Mouse (Mus musculus) lung, adult 2 months (tissue): ENCODE measurements around the gene Olfr987.

Experiments
- CTCF ChIP-seq: fragments of 200-500 bp; IDR thresholded peaks from 2 replicates; pipeline ENCODE4 v1.5.1; 2011; ENCODE audit warnings: mild to moderate bottlenecking, low read length, control low read depth; ENCODE audit not compliant: insufficient read depth
- POLR2A ChIP-seq: fragments of 200-500 bp; IDR thresholded peaks from 2 replicates; pipeline ENCODE4 v1.6.1; 2011; ENCODE audit warnings: low read depth, mild to moderate bottlenecking, control low read depth, low read length, borderline replicate concordance; ENCODE audit errors: extremely low read depth

DNA sequence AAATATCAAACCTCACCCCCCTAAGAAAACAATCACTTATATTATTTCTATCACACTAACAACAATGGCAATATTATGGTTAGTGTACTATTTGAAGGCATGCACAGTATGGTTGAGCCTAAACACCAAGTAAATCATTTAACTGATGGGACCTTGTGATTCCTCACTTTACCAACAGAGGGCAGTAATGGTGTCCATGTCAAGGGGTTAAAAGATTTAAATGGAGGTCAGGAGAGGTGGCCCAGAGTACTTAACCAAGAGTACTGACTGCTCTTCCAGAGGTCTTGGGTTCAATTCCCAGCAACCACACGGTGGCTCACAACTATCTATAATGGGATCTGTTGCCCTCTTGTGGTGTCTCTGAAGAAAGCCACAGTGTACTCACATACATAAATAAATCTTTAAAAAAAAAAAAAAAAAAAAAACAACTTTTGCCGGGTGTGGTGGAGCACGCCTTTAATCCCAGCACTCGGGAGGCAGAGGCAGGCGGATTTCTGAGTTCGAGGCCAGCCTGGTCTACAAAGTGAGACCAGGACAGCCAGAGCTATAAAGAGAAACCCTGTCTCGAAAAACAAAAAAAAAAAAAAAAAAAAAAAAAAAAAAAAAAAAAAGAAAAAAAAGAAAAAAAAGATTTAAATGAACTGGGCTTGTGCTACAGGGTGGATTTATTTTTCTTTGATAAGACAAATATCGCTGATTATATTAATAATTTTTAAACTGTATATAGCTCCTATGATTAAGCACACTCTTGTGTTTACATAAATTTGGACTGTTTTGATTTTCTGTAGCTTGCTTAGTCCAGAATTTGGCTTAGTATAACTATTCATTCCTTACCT lies 55.3 kb downstream of the Olfr987 start:
- TF ChIP-seq CTCF (no peak), POLR2A (no peak)
